Mouse (Mus musculus) yolk sac, embryonic 10.5 days (tissue): ENCODE results near the gene Med17.
"Not testable (repeated sequence)": the region's sequence is repeated elsewhere in the genome, so short reads cannot be mapped to it uniquely, and the experiment has no call there.

Experiments used
- DNase-seq: peaks from one replicate; pipeline ENCODE4 v3.0.0-alpha.2; 2017; ENCODE audit warnings: low spot score

Gene Med17

GRCm38 (mm10) chr9:15279649-15280490 is at the start of gene Med17:
Gene Med17 (minus strand): TSS chr9:15279931.
- DNase-seq = peak; percentile 94

- no peak for DNase-seq
These were observed 38.5 kb upstream of the Med17 start for GRCm38 (mm10) chr9:15318170-15318742.

- DNase-seq = no peak
These were observed 37.8 kb upstream of the Med17 start for GRCm38 (mm10) chr9:15317223-15318169.

- DNase-seq = not testable (repeated sequence)
These were observed 36.6 kb upstream of the Med17 start for GRCm38 (mm10) chr9:15316296-15316695.

- no peak for DNase-seq
These were observed 34.9 kb upstream of the Med17 start for GRCm38 (mm10) chr9:15314619-15315018.

GRCm38 (mm10) chr9:15313633-15314032 is 33.9 kb upstream of the Med17 start:
- DNase-seq = no peak

GRCm38 (mm10) chr9:15312054-15312735 is 32.5 kb upstream of the Med17 start:
- no peak for DNase-seq

GRCm38 (mm10) chr9:15310179-15310578 is 30.4 kb upstream of the Med17 start:
- DNase-seq = no peak

GRCm38 (mm10) chr9:15309425-15309824 is 29.7 kb upstream of the Med17 start:
- DNase-seq = no peak

- DNase-seq = no peak
These were observed 28.5 kb upstream of the Med17 start for GRCm38 (mm10) chr9:15308254-15308653.

GRCm38 (mm10) chr9:15307257-15307656 is 27.5 kb upstream of the Med17 start:
- no peak for DNase-seq

GRCm38 (mm10) chr9:15306398-15307119 is 26.8 kb upstream of the Med17 start, which contains the start of gene 4931406C07Rik:
Gene 4931406C07Rik (minus strand): TSS chr9:15306448.
- DNase-seq = no peak

- peak; percentile 94 for DNase-seq
These were observed 26.0 kb upstream of the Med17 start, which contains the start of gene Taf1d for GRCm38 (mm10) chr9:15305503-15306397. Gene Taf1d (plus strand): TSS chr9:15306214.

GRCm38 (mm10) chr9:15302881-15303280 is 23.1 kb upstream of the Med17 start:
- no peak for DNase-seq

GRCm38 (mm10) chr9:15302006-15302405 is 22.3 kb upstream of the Med17 start:
- not testable (repeated sequence) for DNase-seq

GRCm38 (mm10) chr9:15301399-15301798 is 21.7 kb upstream of the Med17 start:
- DNase-seq = peak; percentile 74

GRCm38 (mm10) chr9:15300056-15300455 is 20.3 kb upstream of the Med17 start:
- no peak for DNase-seq

- no peak for DNase-seq
These were observed 18.7 kb upstream of the Med17 start for GRCm38 (mm10) chr9:15298451-15298850.

- DNase-seq = no peak
These were observed 17.4 kb upstream of the Med17 start for GRCm38 (mm10) chr9:15297112-15297511.

GRCm38 (mm10) chr9:15289251-15289650 is 9.5 kb upstream of the Med17 start:
- DNase-seq = no peak
